Mouse (Mus musculus): Measurements from ENCODE around the gene Rgs4.

- TF ChIP-seq CTCF (IDR thresholded peaks at IDR 0.05; ENCODE audit: borderline replicate concordance, insufficient read depth, low read depth, low read length) (no peak), POLR2A (IDR thresholded peaks at IDR 0.05; ENCODE audit: borderline replicate concordance, insufficient read depth, low read length) (no peak)
These were observed 460 bp upstream of the Rgs4 start for GRCm38 (mm10) chr1:169747902-169748301.
